Mouse (Mus musculus) midbrain, postnatal 0 days (tissue): ENCODE data around the gene Dmbt1. TPM values are rescaled to one million over a fixed set of nuclear protein-coding genes. Genes with fewer than 3 reads are reported as not detected.

ENCODE experiments used
- ATAC-seq: fragments of 200-750 bp; cut with Nextera tagmentation; 2 replicates; pipeline ENCODE4 v1.8.0; 2017; ENCODE audit warnings: moderate number of reproducible peaks, mild to moderate bottlenecking, moderate TSS enrichment, moderate library complexity; ENCODE audit not compliant: low FRiP score
- DNase-seq: peaks from one replicate; pipeline ENCODE4 v3.0.0-alpha.2; 2015; ENCODE audit warnings: low spot score
- H3K27ac ChIP-seq: fragments of 300-500 bp; sonication (generic); 2 replicates; pipeline ENCODE4 v1.5.1; 2014; ENCODE audit warnings: low read depth, mild to moderate bottlenecking, low read length, mixed read lengths
- H3K27me3 ChIP-seq: fragments of 300-500 bp; sonication (generic); 2 replicates; pipeline ENCODE4 v1.6.1; 2014; ENCODE audit warnings: low read length, control low read depth, mixed read lengths; ENCODE audit not compliant: insufficient read depth
- H3K36me3 ChIP-seq: fragments of 300-500 bp; sonication (generic); 2 replicates; pipeline ENCODE4 v1.6.1; 2014; ENCODE audit warnings: low read length, control low read depth, mixed read lengths; ENCODE audit not compliant: insufficient read depth
- H3K4me1 ChIP-seq: fragments of 300-500 bp; sonication (generic); 2 replicates; pipeline ENCODE4 v1.6.1; 2014; ENCODE audit warnings: mild to moderate bottlenecking, control low read depth, antibody characterized with exemption, low read length, mixed read lengths; ENCODE audit not compliant: insufficient read depth
- H3K4me2 ChIP-seq: fragments of 300-500 bp; sonication (generic); 2 replicates; pipeline ENCODE4 v1.6.1; 2014; ENCODE audit warnings: low read depth, mild to moderate bottlenecking, low read length, mixed read lengths; ENCODE audit not compliant: poor library complexity, severe bottlenecking
- H3K4me3 ChIP-seq: fragments of 300-500 bp; sonication (generic); 2 replicates; pipeline ENCODE4 v1.5.1; 2014; ENCODE audit warnings: low read depth, mild to moderate bottlenecking, low read length, moderate library complexity
- H3K9ac ChIP-seq: fragments of 300-500 bp; sonication (generic); replicated peaks from 2 replicates; pipeline ENCODE4 v1.6.1; 2014; ENCODE audit warnings: mild to moderate bottlenecking, low read length, moderate library complexity, mixed read lengths; ENCODE audit not compliant: poor library complexity, severe bottlenecking
- H3K9me3 ChIP-seq: fragments of 300-500 bp; sonication (generic); 2 replicates; pipeline ENCODE4 v1.6.1; 2016; ENCODE audit warnings: low read length, control low read depth
- CTCF ChIP-seq: IDR thresholded peaks from 2 replicates; pipeline ENCODE4 v1.5.1; 2016; ENCODE audit warnings: antibody characterized with exemption, mild to moderate bottlenecking
- WGBS: fragments of 180-500 bp; shearing (Covaris S2); extraction: QIAGEN DNeasy Blood & Tissue Kit; methylation state at CpG from one replicate; pipeline ENCODE4 v1.1.7; 2014; 5-methylcytosine and 5-hydroxymethylcytosine counted together
- polyA plus RNA-seq: library from polyadenylated mRNA; unstranded; fragments of >200 nt; fragmentation: Nextera tagmentation; extraction: Ambion mirVana; gene quantifications from 2 replicates; pipeline ENCODE4 v1.2.1, GENCODE M21; 2015
- total RNA-seq: library from RNA; depleted of rRNA; stranded (reverse); fragments of >200 nt; gene quantifications from 2 replicates; pipeline ENCODE4 v1.2.3, GENCODE M21; 2014; rRNA removed

Dmbt1 gene
- total and polyA plus RNA-seq, 2 experiments from 2014 or later = 0.05 to 0.14 TPM

DNA sequence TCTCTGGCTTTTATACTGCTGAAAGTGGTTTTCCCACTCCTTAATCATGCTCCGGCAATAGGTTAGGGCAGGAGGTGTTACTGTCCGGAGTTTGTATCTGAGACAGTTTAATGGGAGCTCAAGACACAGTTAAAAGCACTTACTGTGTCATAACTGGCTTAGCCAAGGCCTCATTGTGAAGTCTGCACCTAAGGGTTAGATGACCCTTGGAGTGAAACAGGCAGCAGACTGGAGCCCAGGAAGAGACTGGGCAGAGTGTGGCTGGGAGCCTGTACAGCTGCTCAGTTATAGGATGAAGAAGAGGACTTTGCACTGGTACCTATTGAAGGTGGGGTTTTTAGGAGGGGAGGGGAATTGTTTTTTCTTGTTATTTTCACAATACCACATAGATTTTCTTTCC is 114.4 kb downstream of the Dmbt1 start, which contains the start of gene 4933402N03Rik:
4933402N03Rik (minus strand) TSS at position 101 of the 400 bp plus-strand sequence.
- no peaks in the 10 kb centered on the region for H3K27me3 ChIP-seq
- no peak within 1 kb of the TSS for H3K27ac ChIP-seq
- no peak within 1 kb of the TSS for H3K9ac ChIP-seq
- H3K9me3 ChIP-seq = no peaks in the 10 kb centered on the region
- H3K4me2 ChIP-seq = no peak within 1 kb of the TSS
- no peaks in the 10 kb centered on the region for H3K4me1 ChIP-seq
- no peak for TF ChIP-seq CTCF
- ATAC-seq (no peak), DNase-seq (no peak)
- H3K4me3 ChIP-seq = no peak within 1 kb of the TSS
- H3K36me3 ChIP-seq = no peaks in the 10 kb centered on the region
- 87% methylated on average over 2 of the region's 2 CpGs for WGBS

DNA sequence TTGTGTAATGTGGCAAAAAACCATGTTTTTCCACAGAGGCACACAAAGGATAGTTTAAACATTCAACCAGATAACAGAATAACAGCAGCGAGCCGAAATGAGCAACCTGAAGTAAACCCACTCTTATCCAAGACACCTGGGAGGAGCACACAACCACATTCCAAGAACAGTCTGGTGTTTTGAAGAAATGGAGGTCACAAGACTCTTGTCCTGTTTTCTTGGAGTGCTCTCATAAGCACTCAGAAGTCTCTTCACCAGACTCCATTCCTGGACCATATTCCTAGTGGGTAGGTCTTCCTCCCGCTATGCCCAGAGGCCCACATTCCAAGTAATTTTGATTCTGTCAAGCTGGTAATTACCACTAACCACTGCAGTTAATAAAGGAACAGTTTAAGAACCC is 118.3 kb downstream of the Dmbt1 start:
- DNase-seq = no peak
- H3K4me1 ChIP-seq = no peaks in the 10 kb centered on the region
- no peak overlapping the region for H3K4me3 ChIP-seq
- no peaks in the 10 kb centered on the region for H3K9me3 ChIP-seq
- no peaks in the 10 kb centered on the region for H3K36me3 ChIP-seq
- H3K27me3 ChIP-seq = no peaks in the 10 kb centered on the region
- H3K4me2 ChIP-seq = no peak overlapping the region
- no peak for ATAC-seq
- no peak overlapping the region for H3K9ac ChIP-seq
- no peak for TF ChIP-seq CTCF
- 89% methylated on average over 3 of the region's 3 CpGs for WGBS
- no peak overlapping the region for H3K27ac ChIP-seq

DNA sequence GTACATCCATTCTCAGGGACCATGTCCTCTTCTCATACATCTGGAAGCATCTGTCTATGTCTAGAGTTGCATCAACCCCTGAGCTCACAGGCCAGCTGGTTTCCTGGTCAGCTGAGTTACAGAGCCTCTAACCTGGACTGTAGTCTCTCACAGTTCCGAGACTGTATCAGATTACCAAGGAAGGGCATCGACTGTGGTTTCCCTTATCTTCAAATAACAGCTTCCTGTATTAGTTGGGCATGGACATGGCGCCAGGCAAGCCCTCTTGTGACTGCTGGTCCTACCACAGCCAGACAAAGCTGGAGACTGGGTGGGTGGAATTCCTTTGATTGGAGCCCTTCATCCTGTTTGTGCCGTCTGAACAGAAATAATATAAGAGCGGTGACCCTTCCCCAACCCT is 121.2 kb downstream of the Dmbt1 start:
- H3K27me3 ChIP-seq = no peaks in the 10 kb centered on the region
- WGBS = 88% methylated on average over 5 of the region's 5 CpGs
- H3K9me3 ChIP-seq = no peaks in the 10 kb centered on the region
- no peak overlapping the region for H3K9ac ChIP-seq
- TF ChIP-seq CTCF = no peak
- H3K36me3 ChIP-seq = no peaks in the 10 kb centered on the region
- no peak overlapping the region for H3K4me2 ChIP-seq
- no peak overlapping the region for H3K4me3 ChIP-seq
- ATAC-seq (no peak), DNase-seq (no peak)
- no peaks in the 10 kb centered on the region for H3K4me1 ChIP-seq
- no peak overlapping the region for H3K27ac ChIP-seq

DNA sequence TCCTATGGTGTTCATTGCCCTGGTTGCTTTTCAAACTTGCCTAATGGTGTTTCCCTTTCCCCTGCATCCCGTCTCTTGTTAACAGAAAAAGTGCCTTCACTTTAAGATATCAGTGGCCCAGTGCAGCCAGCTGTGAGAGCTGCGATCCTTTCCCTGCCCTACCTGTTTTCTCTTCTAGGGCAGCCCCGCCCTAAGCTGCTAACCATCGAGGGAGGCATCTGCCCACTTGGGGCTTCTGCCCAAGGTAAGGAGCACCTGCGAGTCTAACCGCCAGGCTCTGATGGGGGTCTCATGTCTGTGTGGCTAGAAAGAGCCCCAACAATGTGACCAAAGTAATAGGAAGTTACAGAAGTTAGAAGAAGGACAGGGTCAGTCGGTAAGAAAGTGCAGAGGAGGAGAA is 130.4 kb downstream of the Dmbt1 start:
- H3K4me2 ChIP-seq = no peak overlapping the region
- no peak overlapping the region for H3K27ac ChIP-seq
- H3K9me3 ChIP-seq = no peaks in the 10 kb centered on the region
- ATAC-seq (no peak), DNase-seq (no peak)
- WGBS = 85% methylated on average over 7 of the region's 7 CpGs
- H3K9ac ChIP-seq = no peak overlapping the region
- no peaks in the 10 kb centered on the region for H3K27me3 ChIP-seq
- no peaks in the 10 kb centered on the region for H3K4me1 ChIP-seq
- no peak overlapping the region for H3K4me3 ChIP-seq
- no peak for TF ChIP-seq CTCF
- no peaks in the 10 kb centered on the region for H3K36me3 ChIP-seq

DNA sequence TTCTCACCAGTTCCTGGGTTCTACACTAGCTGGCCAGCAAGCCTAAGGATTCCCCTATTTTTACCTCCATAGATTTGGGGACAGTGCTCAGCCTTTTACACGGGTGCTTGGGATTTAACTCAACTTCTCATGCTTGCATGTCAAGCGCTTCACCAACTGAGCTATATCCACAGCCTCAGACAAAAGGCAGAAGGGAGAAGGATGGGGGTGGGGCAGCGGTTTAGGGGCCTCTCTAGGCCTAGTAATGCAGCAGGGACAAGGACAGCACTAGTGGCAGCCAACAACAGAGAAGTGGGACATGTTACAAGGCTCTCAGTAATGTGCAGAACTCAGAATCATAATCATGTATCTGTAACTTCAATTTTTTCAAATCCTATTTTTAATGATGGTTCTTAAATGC is 135.9 kb downstream of the Dmbt1 start:
- H3K4me2 ChIP-seq = no peak overlapping the region
- 79% methylated on average over 3 of the region's 3 CpGs for WGBS
- H3K4me3 ChIP-seq = no peak overlapping the region
- no peak for TF ChIP-seq CTCF
- DNase-seq (no peak), ATAC-seq (no peak)
- no peaks in the 10 kb centered on the region for H3K4me1 ChIP-seq
- H3K9ac ChIP-seq = no peak overlapping the region
- no peaks in the 10 kb centered on the region for H3K36me3 ChIP-seq
- no peaks in the 10 kb centered on the region for H3K9me3 ChIP-seq
- no peaks in the 10 kb centered on the region for H3K27me3 ChIP-seq
- no peak overlapping the region for H3K27ac ChIP-seq

DNA sequence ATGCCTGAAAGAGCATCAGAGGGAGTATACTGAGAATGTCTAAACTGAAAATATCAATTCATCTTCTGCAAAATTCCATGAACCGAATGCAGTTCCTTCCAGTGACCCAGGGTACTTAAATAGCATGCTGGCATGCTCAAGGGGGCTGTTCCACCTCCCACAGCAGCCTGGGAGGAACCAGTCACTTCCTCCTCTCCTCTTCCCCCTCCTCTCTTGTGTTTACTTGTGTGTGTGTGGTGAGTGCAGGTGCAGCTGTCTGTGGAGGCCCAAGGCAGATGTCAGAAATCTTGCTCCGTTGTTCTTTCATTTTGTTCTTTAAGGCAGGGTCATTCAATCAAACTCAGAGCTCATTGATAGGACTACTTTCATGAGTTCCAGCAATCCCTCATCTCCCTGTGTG is 137.2 kb downstream of the Dmbt1 start:
- ATAC-seq (no peak), DNase-seq (no peak)
- Histone ChIP-seq H3K36me3 (no peaks in the 10 kb centered on the region), H3K27ac (no peak overlapping the region), H3K27me3 (no peaks in the 10 kb centered on the region), H3K4me2 (no peak overlapping the region), H3K4me1 (no peaks in the 10 kb centered on the region), H3K9me3 (no peaks in the 10 kb centered on the region), H3K9ac (no peak overlapping the region), H3K4me3 (no peak overlapping the region)
- WGBS = 66% methylated on average over 2 of the region's 2 CpGs
- TF ChIP-seq CTCF = no peak

Other genes starting within 250 kb of the Dmbt1 start
- gene Plekha1, start 166.3 kb upstream of the Dmbt1 start, total RNA-seq = 94.4 and 106 TPM in 2 replicates
- 46.8 and 51.7 TPM in 2 replicates for gene Plekha1, start 166.3 kb upstream of the Dmbt1 start, polyA plus RNA-seq
- gene Htra1, start 95.9 kb upstream of the Dmbt1 start, total RNA-seq = 23.5 and 31.8 TPM in 2 replicates
- 32.9 and 33.3 TPM in 2 replicates for gene Htra1, start 95.9 kb upstream of the Dmbt1 start, polyA plus RNA-seq
- not detected in 2 replicates for gene 4933402N03Rik, start 114.3 kb downstream of the Dmbt1 start, total RNA-seq
- gene 4933402N03Rik, start 114.3 kb downstream of the Dmbt1 start, polyA plus RNA-seq = not detected in 2 replicates
- under 0.01 TPM in 1 of 2 replicates, not detected in the other for gene 5430419D17Rik, start 142.3 kb downstream of the Dmbt1 start, total RNA-seq
- gene 5430419D17Rik, start 142.3 kb downstream of the Dmbt1 start, polyA plus RNA-seq = not detected in 2 replicates